Mouse (Mus musculus): ENCODE data around the gene 1700028P14Rik.
"Not testable (repeated sequence)": the region's sequence is repeated elsewhere in the genome, so short reads cannot be mapped to it uniquely, and the experiment has no call there.

1700028P14Rik gene

DNA sequence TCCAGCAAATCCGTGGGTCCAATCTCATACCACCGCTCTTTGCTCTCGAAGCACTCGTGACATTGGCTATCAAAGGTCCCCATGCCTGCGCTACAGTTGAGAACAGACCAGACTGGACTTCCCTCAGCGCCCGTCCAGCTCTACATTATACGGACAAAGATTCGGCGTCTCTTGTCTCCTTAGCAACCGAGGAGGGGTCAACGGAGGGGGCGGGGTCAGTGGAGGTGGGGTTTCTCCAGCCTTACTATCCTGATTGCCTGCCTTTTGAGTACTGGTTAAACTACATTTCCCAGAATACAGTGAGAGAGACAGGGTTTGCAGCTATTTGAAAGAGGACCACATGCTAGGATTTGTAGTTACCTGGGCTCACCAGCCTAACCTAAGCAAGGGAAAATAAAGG is at the start of gene 1700028P14Rik:
Gene 1700028P14Rik (minus strand): TSS at position 169 of the 400 bp plus-strand sequence.
- DNase-seq, result peak; percentile 42

DNA sequence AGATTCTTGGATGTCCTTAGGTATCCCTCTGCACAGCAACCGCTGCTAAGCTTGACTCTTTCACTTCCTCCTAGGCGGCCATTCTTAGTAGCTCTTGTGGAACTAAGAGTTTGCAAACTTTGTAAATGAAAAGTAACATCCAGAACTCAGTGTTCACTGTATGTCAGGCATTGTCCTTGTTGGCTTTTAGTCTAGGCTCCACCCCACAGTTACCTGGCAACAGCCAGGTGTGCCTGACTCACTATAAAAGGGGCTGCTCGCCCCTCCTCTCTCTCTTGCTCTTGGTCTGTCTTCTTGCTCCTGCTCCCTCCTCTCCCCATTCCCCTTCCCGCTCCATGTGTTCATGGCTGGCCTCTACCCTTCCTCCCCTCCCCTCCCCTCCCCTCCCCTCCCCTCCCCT is 46.5 kb upstream of the 1700028P14Rik start:
- DNase-seq, result no peak

DNA sequence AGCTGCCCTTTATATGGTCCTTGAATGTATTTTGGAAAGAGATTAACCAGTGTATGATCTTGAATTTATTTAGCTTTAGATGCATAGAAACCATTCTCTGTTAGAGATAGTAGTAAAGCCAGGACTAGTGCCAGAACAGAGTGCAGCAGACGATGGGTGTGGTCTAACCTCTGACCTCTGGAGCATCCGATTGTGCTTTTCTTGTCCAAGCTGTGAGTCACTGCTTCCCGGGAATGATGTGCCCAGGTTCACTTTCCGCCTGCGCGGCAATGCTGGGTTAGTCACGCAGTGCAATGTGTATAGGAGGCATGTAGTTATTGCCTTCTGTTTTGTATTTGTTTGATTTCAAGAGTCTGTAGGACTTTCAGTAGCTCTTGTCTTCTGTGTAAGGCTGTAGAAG is 45.8 kb upstream of the 1700028P14Rik start:
- DNase-seq, result no peak

DNA sequence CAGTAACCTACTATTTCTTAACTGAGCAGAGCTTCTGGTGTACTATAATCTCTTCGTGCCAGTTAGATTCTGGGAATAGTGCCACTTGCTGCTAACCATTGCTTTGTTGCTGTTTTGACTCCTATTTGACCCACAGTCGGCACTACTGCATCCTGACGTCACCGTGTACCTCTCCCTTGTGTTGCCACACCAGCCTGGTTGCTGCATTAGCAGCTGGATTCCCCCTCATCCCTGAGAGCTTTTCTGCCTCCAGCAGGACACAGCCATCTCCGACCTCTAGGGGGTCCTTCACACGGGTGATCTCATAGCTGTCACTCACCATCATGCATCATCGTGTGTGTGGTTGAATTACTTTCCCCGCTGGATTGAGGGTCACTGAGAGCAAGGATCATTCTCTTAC is 45.2 kb upstream of the 1700028P14Rik start:
- DNase-seq, result no peak

DNA sequence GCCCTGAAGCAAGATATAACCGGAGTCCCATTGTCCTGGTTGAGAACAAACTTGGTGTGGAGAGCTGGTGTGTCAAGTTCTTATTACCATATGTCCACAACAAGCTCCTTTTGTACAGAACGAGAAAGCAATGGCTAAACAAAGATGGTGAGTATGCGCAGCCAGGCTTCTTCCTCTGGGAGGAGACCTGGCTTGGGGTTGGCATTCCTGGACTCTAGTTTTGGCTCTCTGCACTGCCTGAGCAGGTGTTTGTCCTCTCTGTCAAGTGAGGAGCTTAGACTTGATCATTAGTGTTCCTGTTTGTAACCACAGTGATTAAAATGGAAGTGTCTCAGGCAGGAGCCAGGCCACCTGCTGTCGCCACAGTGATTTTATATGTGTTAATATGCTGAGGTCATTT is 41.7 kb upstream of the 1700028P14Rik start:
- no peak for DNase-seq

DNA sequence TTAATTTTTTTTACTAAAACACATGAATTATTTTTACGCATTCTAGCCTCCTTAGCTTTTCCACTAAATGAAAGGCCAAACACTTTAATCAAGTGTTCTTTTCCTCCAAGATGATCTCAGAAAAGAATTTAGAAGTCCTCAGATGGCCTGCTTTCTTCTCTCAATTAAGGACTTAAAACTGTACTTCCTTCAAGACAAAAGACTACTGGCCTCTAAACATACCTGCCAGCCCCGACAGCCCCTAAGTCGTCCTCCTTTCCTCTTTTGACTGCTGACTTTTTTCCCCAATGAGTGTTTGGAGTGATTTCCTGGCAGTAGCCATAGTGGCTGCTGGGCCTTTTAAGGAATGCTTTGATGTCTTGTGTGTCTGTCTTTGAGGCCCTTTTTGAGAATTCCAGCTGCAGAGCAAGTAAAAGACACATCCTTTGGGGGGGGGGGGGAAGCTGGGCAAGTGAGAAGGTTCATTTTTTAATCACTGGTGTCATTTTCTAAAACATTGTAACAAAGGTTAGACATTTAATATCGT is 35.9 kb upstream of the 1700028P14Rik start:
- no peak for DNase-seq

DNA sequence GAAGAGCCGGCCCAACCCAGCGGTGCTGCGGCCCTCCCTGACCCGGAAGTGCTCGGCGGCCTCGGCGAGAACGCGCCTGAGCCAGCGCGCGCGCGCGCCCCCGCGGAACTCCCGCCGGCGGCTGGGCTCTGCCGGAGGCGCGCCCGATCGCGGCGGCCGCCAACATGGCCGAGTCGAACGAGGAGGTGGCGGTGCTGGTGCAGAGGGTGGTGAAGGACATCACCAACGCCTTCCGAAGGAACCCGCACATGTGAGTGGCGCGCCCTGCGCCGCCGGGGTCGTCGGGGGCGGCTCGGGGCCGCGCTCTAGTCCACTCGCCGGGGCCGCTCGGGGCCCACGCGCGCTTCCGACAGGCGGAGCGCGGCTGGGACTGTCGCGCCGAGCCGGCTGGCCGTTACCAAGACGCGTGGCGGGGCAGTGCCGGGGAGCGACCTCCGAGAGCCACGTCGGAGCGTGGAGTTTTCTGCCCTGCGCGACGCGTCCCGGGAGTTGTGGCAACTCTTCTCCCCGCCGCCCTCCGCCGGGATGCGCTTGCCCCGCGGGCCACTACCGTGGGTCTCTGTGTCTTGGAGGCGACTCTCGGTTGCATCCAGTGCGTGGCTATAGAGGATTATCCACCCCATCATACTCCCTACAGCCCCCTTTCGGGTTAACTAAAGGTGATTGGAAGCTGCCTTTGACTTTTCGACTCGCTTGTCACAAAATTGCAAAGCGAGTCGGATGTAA is 34.8 kb upstream of the 1700028P14Rik start, which contains the start of gene Ptar1:
Gene Ptar1 (plus strand): TSS at position 134 of the 726 bp plus-strand sequence.
- peak; percentile 83 for DNase-seq

DNA sequence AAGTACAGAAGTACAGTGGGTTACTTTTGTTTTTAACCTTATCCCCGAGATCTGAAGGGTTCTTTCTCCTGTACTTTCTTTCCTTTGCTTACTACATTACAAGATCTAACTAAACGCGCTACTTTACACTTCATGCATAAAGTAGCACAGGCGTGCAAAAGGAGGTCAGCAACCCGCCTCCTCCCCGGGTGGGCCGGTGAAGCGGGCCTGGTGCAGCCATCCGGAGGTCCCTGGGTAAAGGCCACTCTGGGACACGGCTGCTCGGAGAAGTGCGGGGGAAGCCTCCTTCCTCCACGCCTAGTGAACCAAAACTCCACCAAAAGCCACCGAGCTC is 34.3 kb upstream of the 1700028P14Rik start:
- no peak for DNase-seq

DNA sequence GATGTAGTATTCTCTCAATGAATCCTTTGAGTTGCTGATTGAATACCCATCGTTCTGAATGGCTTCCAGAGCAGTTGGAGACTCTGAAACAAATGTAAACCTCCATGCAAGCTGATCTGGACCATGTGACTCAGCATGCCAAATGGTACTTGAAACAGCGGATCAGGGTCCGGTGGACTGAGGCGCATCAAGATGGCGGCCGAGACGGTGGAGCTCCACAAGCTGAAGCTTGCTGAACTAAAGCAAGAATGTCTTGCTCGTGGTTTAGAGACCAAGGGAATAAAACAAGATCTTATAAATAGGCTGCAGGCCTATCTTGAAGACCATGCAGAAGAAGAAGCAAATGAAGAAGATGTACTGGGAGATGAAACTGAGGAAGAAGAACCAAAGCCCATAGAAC is 23.0 kb upstream of the 1700028P14Rik start:
- not testable (repeated sequence) for DNase-seq

DNA sequence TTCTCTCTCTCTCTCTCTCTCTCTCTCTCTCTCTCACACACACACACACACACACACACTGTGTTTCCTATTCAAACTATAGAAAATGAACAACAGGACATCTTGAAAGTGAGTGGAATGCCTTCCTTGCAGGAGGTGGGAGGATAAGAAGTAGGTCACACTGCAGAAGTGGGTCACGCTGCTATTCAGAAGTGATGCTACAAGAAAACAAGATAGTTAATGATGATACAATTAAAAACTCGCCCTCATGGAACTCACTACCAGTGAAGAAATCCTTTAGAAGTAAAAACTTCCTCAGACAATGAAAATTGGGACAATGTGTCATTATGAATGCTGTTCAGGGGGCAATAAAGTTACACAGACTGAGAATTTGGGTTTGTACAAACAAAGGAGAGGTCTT is 20.4 kb upstream of the 1700028P14Rik start:
- no peak for DNase-seq

DNA sequence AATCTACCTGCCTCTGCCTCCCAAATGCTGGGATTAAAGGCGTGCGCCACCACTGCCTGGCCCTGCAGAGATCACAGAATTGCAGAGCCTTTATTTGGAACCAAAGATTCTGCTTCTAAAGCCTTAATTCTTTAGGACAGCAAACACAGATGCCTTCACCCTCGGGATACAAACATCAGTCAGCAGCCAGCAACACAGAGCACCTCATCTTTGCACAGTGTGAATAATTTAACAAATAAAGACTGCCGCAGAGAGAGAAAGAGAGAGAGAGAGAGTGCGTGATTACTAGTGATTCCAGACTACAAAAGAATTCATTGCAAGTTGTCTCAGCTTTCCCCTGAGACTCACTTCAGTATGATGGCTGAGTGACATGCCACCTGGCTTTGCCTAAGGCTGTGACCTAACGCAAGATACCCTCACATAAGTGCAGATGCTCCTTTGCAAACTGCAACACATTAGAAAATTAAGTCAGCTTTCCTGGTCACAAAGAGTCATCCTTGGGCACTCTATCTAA is 15.6 kb upstream of the 1700028P14Rik start:
- DNase-seq, result no peak

DNA sequence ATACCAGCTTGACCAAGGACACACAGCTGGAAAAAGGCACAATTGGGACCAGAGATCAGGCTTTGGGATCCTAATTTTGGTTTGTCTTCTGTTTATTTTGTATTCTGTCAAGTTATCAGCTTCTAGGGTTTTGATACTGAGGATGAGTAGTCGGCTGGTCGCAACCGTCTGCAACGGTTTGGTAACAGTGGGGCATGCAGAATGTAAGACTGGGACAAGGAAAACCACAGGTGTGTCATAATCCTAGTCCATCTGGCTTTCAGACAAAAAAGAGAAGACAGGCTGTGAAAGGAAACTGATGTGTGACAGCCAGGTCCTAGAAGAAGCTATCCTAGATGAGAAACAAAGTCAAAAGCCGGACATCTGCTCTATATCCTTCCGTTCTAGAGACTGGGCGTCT is 11.5 kb upstream of the 1700028P14Rik start:
- DNase-seq, result no peak

DNA sequence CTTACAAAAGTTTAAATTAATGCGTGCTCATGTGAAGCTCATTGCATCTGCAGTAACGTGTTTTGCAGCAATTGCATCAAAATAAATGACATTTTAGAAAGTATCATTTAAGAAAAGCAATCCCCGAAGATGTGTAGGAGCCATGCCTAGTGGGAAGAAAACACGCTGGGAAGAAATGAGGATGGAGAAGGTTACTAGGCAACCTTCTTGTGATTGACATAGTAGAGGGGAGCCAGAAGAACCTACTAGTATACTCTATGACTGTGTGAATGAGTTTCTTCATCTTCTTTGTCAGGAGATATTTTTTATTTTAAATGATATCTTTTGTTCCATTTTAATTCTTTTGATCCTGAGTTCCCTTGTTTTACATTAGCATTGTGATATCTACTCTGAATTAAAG is 5.7 kb upstream of the 1700028P14Rik start:
- no peak for DNase-seq

DNA sequence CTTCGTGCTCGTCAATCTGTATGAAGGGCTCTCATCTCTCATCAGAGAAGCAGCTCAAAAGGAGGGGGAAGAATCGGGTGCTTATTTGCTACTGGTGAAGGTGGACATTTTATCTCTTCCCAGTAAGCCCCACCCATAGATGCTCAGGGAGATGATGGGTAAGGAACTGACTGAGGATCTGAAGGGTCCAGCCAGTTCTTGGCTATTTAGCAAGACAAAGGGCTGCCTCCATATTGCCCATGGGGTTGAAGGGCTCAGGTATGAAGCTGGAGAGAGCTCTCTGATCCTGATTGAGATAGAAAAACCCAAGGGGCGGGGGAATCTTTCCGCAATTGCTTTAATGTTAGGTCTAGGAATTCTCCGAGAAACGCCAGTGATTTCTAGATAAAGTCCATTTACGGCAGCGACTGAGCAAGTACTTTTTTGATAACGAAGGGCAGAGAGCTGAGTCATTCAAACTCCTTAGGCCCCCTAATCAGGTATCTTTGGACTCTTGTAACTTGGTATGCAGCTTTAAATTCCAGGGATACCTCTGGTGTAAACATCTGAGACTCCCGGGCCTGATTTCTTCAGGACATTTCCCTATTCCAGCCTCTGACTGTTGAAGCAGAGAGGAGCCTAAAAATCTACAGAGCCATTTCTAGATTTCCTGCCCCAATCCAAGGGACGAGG is 4.8 kb upstream of the 1700028P14Rik start:
- no peak for DNase-seq

DNA sequence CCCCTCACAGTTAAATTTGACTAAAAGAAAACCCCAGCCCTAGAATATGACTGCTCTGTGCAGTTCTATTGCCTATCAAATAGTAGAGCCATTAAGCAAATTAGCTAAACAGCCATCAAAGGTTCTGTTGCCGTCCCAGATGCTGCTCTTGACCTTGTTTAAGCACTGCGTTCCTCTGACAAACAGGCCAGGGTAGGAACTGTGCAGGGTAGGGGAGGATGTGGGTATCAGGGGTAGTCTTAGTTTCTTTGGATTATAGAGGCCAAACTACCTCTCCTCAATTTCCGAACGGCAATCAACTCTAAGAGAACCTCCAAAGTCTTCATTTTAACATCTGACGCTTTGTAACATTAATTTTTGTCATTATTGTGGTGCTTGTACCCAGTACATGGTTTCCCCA is 542 bp upstream of the 1700028P14Rik start:
- no peak for DNase-seq

DNA sequence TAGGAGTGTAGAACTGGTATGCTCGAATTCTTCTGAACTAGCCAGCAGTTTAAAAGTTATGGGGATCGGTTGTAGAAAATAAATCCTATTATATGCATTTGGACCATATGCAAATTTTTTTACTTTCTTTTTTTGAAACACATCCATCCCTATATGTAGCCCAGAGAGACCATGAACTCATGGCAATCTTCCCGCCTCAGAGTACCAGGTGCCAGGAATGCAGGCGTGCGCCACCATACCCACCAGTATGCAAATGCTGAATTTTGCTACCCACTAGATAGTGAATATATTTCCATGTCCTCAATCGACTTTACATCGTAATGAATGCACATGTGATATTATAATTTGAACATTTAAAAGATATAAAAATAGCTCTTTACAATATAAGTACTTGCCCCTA is 5.3 kb downstream of the 1700028P14Rik start:
- DNase-seq, result no peak

DNA sequence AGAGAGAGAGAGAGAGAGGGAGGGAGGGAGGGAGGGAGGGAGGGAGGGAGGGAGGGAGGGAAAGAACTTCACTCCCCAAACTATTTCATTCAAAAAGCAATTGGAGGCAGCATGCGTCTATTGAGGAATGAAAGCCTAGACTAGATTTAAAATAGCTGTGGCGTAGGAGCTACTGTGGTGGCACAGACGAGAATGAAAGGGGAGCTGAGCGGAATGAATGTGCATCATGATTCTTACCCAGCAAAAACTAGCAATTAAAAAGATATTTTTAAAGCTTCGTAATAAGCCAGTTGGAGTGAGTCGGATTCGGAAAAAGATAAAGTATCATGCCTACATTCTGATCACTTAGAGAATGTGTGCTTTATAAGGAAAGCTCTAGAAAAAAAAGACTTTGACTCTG is 7.3 kb downstream of the 1700028P14Rik start:
- DNase-seq, result peak; percentile 35

DNA sequence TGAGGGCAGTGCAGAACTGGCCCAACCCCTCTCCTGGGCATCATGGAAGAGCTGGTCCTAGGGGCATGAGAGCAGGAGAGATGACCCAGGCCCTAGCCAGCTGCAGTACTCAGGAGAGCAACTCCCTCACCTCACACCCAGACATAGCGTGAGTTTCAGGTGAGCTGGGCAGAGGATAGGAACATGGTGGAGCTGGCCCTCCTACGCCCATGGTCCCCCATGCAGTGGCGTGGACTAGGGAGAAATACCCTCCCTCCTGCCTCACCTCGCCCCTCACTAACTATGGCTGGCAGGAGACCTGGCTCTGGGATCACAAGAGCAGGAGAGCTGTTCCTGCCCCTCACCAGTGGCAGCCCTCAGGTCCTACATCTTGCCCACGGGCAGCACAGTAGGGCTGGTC is 8.8 kb downstream of the 1700028P14Rik start:
- DNase-seq, result no peak

DNA sequence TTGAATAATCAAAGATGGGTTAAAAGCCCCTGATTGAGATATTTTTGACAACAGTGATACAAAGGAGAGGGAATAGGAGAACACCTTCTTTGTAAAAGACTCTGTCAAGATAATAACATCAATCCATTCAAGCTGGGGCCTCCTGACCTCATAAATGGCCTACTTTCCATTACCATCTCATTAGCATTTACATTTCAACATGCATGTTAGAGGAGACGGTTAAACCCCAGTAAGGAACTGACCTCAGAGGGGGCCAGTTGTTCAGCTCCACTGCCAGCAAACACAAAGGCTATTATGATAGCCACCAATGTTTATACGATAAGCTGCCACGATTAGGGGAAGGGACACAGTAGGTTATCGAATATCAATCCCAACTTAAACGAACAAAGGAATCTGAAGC is 15.8 kb downstream of the 1700028P14Rik start:
- no peak for DNase-seq

DNA sequence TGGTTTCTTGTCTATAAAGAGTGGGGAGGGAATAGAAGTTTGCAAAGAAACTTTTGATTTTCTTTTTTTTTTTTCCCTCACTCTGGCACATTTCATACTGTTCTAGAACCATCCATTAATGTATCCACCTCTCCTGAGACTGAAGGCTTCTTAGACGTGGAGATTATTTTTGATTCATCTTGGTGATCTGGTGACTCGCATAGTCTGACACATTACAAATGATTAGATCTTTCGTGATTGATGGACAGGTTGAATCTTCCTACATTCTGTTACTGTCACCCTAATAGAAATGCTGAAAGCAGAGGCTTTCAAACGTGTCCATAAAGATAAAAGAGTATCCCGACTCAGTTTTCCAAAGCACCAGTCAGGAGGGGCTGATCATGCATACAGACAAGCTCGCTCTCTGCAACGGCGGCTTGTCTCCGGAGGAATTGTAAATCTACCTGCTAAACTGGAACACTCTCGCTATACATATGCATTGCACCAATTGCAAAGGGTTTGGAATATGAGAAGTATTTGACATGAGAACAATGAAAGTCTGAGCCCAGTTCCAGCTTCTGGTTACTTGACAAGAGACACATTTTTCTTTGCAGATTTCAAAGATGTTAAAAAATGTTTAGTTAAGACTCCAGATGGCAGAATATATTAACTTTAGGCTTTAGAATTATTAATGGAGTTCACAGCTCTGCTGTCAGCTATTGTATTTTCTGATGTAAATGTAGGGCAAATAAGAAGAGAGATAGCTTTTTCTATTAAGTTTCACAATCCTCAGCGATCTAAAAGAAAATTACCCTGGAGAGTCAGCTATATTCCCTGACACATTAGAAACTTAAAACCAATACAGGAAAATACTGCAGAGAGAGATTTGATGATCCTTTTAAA is 20.8 kb downstream of the 1700028P14Rik start:
- no peak for DNase-seq

DNA sequence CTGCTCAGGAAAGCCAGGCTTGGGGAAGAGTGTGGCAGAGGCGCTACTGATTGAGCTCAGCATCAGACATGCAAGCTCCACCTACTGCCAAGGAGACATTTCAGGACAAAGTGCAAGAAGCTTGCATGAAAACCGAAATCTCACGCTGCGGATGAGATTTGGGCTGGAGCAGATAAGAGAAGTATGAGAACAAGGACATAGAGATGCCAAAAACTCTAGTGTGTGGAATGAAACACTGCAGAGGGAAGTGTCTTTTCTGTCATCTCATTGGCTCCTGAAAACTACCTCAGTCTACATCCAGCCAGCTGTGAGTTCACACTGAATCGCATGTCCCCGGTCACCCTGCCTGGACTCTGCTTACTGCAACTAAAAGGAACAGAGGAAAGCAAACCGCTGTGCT is 38.3 kb downstream of the 1700028P14Rik start:
- DNase-seq, result no peak

DNA sequence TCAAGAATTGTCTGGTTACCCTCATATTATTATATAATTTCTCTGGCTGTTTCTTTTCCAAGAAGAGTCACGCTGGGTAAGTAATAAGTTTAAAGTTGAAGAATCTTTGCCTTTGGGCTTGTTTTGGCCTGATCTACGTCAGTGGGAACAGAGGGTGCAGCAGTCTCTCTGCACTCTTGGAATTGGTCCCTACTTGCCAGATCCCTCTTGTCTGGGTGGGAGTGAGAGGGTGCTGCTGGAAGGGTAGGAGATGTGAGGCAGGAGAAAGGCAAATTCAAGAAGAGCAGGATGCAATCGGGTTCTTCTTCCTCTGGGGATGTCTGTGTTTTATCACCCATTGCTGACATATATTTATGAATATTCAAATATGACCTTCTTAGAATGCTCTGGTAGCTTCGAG is 42.9 kb downstream of the 1700028P14Rik start:
- no peak for DNase-seq

DNA sequence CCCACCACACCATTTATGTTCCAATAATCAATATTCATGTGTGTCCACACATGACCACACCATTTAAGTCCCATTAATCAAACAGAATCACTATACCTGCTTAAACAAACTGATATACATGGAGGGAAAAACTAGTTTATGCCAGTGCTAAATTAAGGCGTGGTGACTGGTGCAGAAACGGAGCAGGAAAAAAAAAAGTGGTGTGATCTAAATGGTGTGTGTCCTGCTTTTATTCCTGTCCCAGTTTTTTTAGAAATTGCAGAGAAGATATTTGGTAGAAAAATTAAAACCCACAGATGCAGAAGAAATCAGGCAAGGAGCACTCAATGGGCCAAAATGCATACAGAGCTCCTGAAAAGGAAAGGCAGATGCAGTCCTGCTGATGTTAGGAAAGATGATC is 44.7 kb downstream of the 1700028P14Rik start:
- DNase-seq, result no peak
